Mouse (Mus musculus): Measurements from ENCODE around the gene Xrcc4. TPM values are rescaled to one million over a fixed set of nuclear protein-coding genes. Genes with fewer than 3 reads are reported as not detected.

Gene Xrcc4
- total and polyA plus RNA-seq, 3 experiments = 0.66 to 23.9 (median 17.8) TPM

DNA sequence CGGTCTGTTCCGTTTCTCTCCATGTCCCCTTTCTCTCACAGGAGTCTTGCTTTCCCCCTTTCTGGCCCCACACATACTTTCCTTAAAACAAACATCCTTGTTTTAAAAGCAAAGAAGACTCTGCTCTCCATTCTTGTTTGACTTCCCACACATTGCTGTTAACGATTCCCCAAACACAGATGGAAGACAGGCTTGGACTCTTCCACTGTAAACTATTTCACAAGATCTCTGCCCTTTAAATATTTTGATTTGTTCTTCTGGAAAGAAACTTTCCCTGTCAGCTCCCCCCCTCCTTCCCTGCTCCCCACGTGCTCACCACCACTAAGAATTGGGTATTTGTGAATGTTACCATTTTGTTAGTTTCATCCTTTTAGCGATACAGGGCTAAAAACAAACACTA is 297.9 kb downstream of the Xrcc4 start:
- TF ChIP-seq POLR2AphosphoS5 (IDR thresholded peaks at IDR 0.05; ENCODE audit: insufficient replicate concordance, low read depth, low read length) = no peak
- TF ChIP-seq TAL1 (conservative IDR thresholded peaks at IDR 0.05; ENCODE audit: low read depth, low read length) = no peak
- no peak for TF ChIP-seq GATA2 (IDR thresholded peaks at IDR 0.05; ENCODE audit: borderline replicate concordance, low read depth, low read length)
- TF ChIP-seq GATA1 (IDR thresholded peaks at IDR 0.05; ENCODE audit: borderline replicate concordance, low read length) = no peak
- no peak for TF ChIP-seq CTCF (IDR thresholded peaks at IDR 0.05; ENCODE audit: low read depth, low read length)
- no peak for DNase-seq (ENCODE audit: low spot score)

DNA sequence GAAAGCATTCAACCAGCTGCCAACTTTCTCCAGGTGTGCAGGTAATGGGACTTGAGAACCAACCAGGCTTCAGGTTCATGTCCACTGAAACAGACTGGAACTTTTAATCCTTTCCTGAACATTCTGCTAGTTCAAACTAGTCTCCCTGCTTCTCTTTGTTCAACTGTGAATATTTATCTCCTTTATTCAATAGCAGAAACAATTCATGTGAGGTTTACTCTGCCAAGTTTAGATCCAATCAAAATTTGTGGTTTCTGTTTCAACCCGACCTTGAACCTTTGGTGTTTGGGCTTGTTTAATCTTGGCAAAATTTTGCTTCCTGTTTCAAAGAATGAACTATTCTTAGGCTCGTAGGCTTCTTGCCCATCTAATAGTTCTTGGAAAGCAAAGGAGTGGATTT is 306.5 kb downstream of the Xrcc4 start:
- no peak for ATAC-seq (ENCODE audit: extremely low read depth, insufficient number of reproducible peaks, low FRiP score, poor library complexity, severe bottlenecking)
- no peaks in the 10 kb centered on the region for H3K27me3 ChIP-seq (ENCODE audit: insufficient read depth, low read length)

More for the DNA sequence above, 297.9 kb downstream of the Xrcc4 start:
- no peak for ATAC-seq (ENCODE audit: extremely low read depth, insufficient number of reproducible peaks, low FRiP score, poor library complexity, severe bottlenecking)
- no peak overlapping the region for H3K4me3 ChIP-seq (ENCODE audit: low read depth, low read length)
- H3K9me3 ChIP-seq (replicated peaks) = no peaks in the 10 kb centered on the region
- H3K4me1 ChIP-seq (ENCODE audit: insufficient read depth, low read depth, low read length) = no peaks in the 10 kb centered on the region
- no peaks in the 10 kb centered on the region for H3K27me3 ChIP-seq (ENCODE audit: insufficient read depth, low read length)
- no peaks in the 10 kb centered on the region for H3K36me3 ChIP-seq (replicated peaks)

DNA sequence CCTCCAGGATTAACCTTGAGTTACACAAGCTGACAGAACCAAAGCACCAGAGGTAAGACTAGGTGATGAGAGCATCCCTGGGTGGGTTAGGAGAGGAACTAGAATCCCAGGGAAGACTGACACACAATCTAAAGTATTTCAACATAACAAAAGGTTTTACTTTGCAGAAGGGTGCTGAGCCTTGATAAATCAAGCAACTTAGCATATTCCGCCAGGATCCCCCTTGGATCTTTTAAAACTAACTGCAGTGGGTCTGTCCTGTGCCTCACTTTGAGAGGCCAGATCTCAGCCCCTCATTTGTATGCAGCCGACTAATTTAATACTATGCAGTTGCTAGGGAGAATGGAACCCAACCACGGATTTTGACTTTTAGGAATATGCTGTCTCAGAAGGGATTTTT is 309.1 kb downstream of the Xrcc4 start:
- no peak overlapping the region for H3K4me3 ChIP-seq (ENCODE audit: low read depth, low read length)
- H3K9me3 ChIP-seq (replicated peaks) = no peaks in the 10 kb centered on the region
- ATAC-seq (ENCODE audit: extremely low read depth, insufficient number of reproducible peaks, low FRiP score, poor library complexity, severe bottlenecking) (no peak), DNase-seq (ENCODE audit: low spot score) (no peak)
- TF ChIP-seq POLR2AphosphoS5 (IDR thresholded peaks at IDR 0.05; ENCODE audit: insufficient replicate concordance, low read depth, low read length) = no peak
- no peak for TF ChIP-seq TAL1 (conservative IDR thresholded peaks at IDR 0.05; ENCODE audit: low read depth, low read length)
- TF ChIP-seq GATA1 (IDR thresholded peaks at IDR 0.05; ENCODE audit: borderline replicate concordance, low read length) = no peak
- TF ChIP-seq CTCF (IDR thresholded peaks at IDR 0.05; ENCODE audit: low read depth, low read length) = no peak
- no peak for TF ChIP-seq GATA2 (IDR thresholded peaks at IDR 0.05; ENCODE audit: borderline replicate concordance, low read depth, low read length)
- H3K4me1 ChIP-seq (ENCODE audit: insufficient read depth, low read depth, low read length) = peaks cover 2% of the 10 kb centered on the region; the same call in 1 of the 2 replicates
- H3K27me3 ChIP-seq (ENCODE audit: insufficient read depth, low read length) = no peaks in the 10 kb centered on the region
- no peaks in the 10 kb centered on the region for H3K36me3 ChIP-seq (replicated peaks)

More for the DNA sequence above, 306.5 kb downstream of the Xrcc4 start:
- Histone ChIP-seq H3K4me3 (ENCODE audit: low read depth, low read length) (no peak overlapping the region), H3K9me3 (replicated peaks) (no peaks in the 10 kb centered on the region), H3K4me1 (ENCODE audit: insufficient read depth, low read depth, low read length) (peaks cover 2% of the 10 kb centered on the region; the same call in 1 of the 2 replicates), H3K36me3 (replicated peaks) (no peaks in the 10 kb centered on the region)
- no peak for DNase-seq (ENCODE audit: low spot score)
- no peak for TF ChIP-seq CTCF (IDR thresholded peaks at IDR 0.05; ENCODE audit: low read depth, low read length)
- no peak for TF ChIP-seq TAL1 (conservative IDR thresholded peaks at IDR 0.05; ENCODE audit: low read depth, low read length)
- TF ChIP-seq GATA1 (IDR thresholded peaks at IDR 0.05; ENCODE audit: borderline replicate concordance, low read length) = no peak
- no peak for TF ChIP-seq POLR2AphosphoS5 (IDR thresholded peaks at IDR 0.05; ENCODE audit: insufficient replicate concordance, low read depth, low read length)
- TF ChIP-seq GATA2 (IDR thresholded peaks at IDR 0.05; ENCODE audit: borderline replicate concordance, low read depth, low read length) = no peak

DNA sequence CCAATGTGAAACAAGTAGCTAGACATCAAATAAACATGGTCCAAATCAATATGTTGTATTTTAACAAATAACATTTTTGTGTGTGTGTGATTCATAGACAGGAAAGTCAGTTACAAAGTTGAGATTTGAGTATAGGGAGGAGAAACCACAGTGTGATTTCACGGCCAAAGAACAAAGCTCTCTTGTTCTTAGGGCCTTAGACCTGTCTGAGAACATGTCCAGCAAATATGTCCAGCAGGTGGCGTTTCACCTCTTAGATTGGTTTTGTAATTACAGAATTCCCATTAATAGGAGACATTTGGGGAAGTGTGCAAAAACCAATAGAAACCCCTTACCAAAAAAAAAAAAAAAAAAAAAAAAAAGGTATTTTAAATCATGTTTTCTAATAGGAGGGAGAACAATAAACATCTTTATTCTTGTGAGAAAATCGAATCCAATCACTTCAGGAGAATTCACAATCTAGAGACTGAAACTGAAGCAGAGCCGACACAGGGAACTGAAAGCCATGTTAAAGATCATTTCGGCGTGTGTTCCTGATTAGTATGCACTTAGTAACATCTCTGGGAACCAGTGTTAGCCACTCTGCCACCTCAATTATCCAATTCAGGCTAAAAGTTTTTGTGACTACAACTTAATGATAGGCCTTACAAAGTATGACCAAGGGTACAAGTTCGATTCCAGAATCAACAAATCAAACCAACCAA is 310.0 kb downstream of the Xrcc4 start:
- H3K27me3 ChIP-seq (ENCODE audit: insufficient read depth, low read length) = no peaks in the 10 kb centered on the region
- DNase-seq (ENCODE audit: low spot score) (no peak), ATAC-seq (ENCODE audit: extremely low read depth, insufficient number of reproducible peaks, low FRiP score, poor library complexity, severe bottlenecking) (no peak; the same call in 1 of the 2 replicates)
- no peaks in the 10 kb centered on the region for H3K9me3 ChIP-seq (replicated peaks)
- no peaks in the 10 kb centered on the region for H3K36me3 ChIP-seq (replicated peaks)
- peaks cover 2% of the 10 kb centered on the region; the same call in 1 of the 2 replicates for H3K4me1 ChIP-seq (ENCODE audit: insufficient read depth, low read depth, low read length)
- H3K4me3 ChIP-seq (ENCODE audit: low read depth, low read length) = no peak overlapping the region
- TF ChIP-seq POLR2AphosphoS5 (IDR thresholded peaks at IDR 0.05; ENCODE audit: insufficient replicate concordance, low read depth, low read length) (no peak), CTCF (IDR thresholded peaks at IDR 0.05; ENCODE audit: low read depth, low read length) (no peak), GATA1 (IDR thresholded peaks at IDR 0.05; ENCODE audit: borderline replicate concordance, low read length) (no peak), TAL1 (conservative IDR thresholded peaks at IDR 0.05; ENCODE audit: low read depth, low read length) (no peak), GATA2 (IDR thresholded peaks at IDR 0.05; ENCODE audit: borderline replicate concordance, low read depth, low read length) (no peak)

DNA sequence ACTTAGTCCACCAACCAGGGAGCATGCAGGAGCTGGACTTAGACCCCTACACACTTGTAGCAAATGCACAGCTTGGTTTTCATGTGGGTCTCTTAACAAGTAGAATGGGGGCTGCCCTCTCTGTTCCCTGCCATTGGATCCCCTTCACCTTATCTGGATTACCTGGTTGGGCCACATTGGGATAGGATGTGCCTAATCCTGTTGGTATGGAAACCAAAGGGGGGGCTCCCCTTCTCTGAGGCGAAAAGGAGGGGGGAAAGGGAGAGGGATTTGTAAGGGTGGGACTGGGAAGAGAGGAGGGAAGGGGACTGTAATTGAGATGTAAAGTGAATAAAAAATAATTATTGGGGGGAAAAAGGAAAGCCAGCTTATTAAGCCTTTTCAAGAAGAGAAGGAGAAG is 311.6 kb downstream of the Xrcc4 start:
- TF ChIP-seq POLR2AphosphoS5 (IDR thresholded peaks at IDR 0.05; ENCODE audit: insufficient replicate concordance, low read depth, low read length) = no peak
- no peak for TF ChIP-seq CTCF (IDR thresholded peaks at IDR 0.05; ENCODE audit: low read depth, low read length)
- TF ChIP-seq GATA1 (IDR thresholded peaks at IDR 0.05; ENCODE audit: borderline replicate concordance, low read length) = no peak
- no peak for TF ChIP-seq TAL1 (conservative IDR thresholded peaks at IDR 0.05; ENCODE audit: low read depth, low read length)
- no peak for TF ChIP-seq GATA2 (IDR thresholded peaks at IDR 0.05; ENCODE audit: borderline replicate concordance, low read depth, low read length)
- no peak for ATAC-seq (ENCODE audit: extremely low read depth, insufficient number of reproducible peaks, low FRiP score, poor library complexity, severe bottlenecking)

DNA sequence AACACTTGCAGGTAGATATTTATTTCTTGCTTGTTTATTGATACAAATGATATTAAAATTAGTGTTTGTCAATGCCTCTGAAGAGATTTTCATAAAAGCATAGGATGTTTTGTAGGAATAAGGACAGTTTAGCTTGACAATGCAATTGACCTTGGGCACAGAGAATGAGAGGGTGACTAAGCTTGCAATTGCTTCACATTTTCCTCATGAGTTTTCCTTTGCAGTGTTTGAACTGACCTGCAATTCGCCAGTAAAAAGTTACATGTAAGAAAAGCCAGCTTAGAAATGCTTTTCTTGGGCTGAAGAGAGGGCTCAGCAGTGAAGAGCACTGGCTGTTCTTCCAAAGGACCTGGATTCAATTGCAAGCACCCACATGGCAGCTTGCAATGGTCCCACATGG is 312.3 kb downstream of the Xrcc4 start:
- DNase-seq (ENCODE audit: low spot score) (no peak), ATAC-seq (ENCODE audit: extremely low read depth, insufficient number of reproducible peaks, low FRiP score, poor library complexity, severe bottlenecking) (no peak)
- Histone ChIP-seq H3K4me1 (ENCODE audit: insufficient read depth, low read depth, low read length) (peaks cover 2% of the 10 kb centered on the region; the same call in 1 of the 2 replicates), H3K4me3 (ENCODE audit: low read depth, low read length) (no peak overlapping the region), H3K9me3 (replicated peaks) (no peaks in the 10 kb centered on the region), H3K27me3 (ENCODE audit: insufficient read depth, low read length) (no peaks in the 10 kb centered on the region), H3K36me3 (replicated peaks) (no peaks in the 10 kb centered on the region)
- TF ChIP-seq GATA2 (IDR thresholded peaks at IDR 0.05; ENCODE audit: borderline replicate concordance, low read depth, low read length) (no peak), CTCF (IDR thresholded peaks at IDR 0.05; ENCODE audit: low read depth, low read length) (no peak), GATA1 (IDR thresholded peaks at IDR 0.05; ENCODE audit: borderline replicate concordance, low read length) (no peak), TAL1 (conservative IDR thresholded peaks at IDR 0.05; ENCODE audit: low read depth, low read length) (no peak), POLR2AphosphoS5 (IDR thresholded peaks at IDR 0.05; ENCODE audit: insufficient replicate concordance, low read depth, low read length) (no peak)

More for the DNA sequence above, 311.6 kb downstream of the Xrcc4 start:
- H3K27me3 ChIP-seq (ENCODE audit: insufficient read depth, low read length) = no peaks in the 10 kb centered on the region
- H3K4me1 ChIP-seq (ENCODE audit: insufficient read depth, low read depth, low read length) = peaks cover 2% of the 10 kb centered on the region; the same call in 1 of the 2 replicates
- DNase-seq (ENCODE audit: low spot score) = no peak
- H3K36me3 ChIP-seq (replicated peaks) = no peaks in the 10 kb centered on the region
- no peaks in the 10 kb centered on the region for H3K9me3 ChIP-seq (replicated peaks)
- H3K4me3 ChIP-seq (ENCODE audit: low read depth, low read length) = no peak overlapping the region

Data from G1E (cell line).